Mouse (Mus musculus) lung, postnatal 0 days (tissue): ENCODE data around the gene Tctn3. TPM values are rescaled to one million over a fixed set of nuclear protein-coding genes. Genes with fewer than 3 reads are reported as not detected.
A peak's percentile ranks its signal among the peaks of the same experiment; 100 is the strongest.
"Not testable (repeated sequence)": the region's sequence is repeated elsewhere in the genome, so short reads cannot be mapped to it uniquely, and the experiment has no call there.

Experiments used
- ATAC-seq: fragments of 200-750 bp; cut with Nextera tagmentation; 2 replicates; pipeline ENCODE4 v1.8.0; 2017; ENCODE audit warnings: moderate library complexity
- DNase-seq: peaks from one replicate; pipeline ENCODE4 v3.0.0-alpha.2; 2016; ENCODE audit warnings: low spot score
- H3K27ac ChIP-seq: fragments of 300-500 bp; sonication (generic); 2 replicates; pipeline ENCODE4 v1.5.1; 2014; ENCODE audit warnings: antibody characterized with exemption, mild to moderate bottlenecking, low read length, mixed read lengths
- H3K27me3 ChIP-seq: fragments of 300-500 bp; sonication (generic); replicated peaks from 2 replicates; pipeline ENCODE4 v1.6.1; 2014; ENCODE audit warnings: low read length, mixed read lengths; ENCODE audit not compliant: insufficient read depth
- H3K36me3 ChIP-seq: fragments of 300-500 bp; sonication (generic); 2 replicates; pipeline ENCODE4 v1.6.1; 2014; ENCODE audit warnings: low read length, mixed read lengths; ENCODE audit not compliant: insufficient read depth
- H3K4me1 ChIP-seq: fragments of 300-500 bp; sonication (generic); 2 replicates; pipeline ENCODE4 v1.6.1; 2014; ENCODE audit warnings: antibody characterized with exemption, low read depth, low read length, mixed read lengths; ENCODE audit not compliant: insufficient read depth
- H3K4me2 ChIP-seq: fragments of 300-500 bp; sonication (generic); replicated peaks from 2 replicates; pipeline ENCODE4 v1.6.1; 2014; ENCODE audit warnings: low read depth, mild to moderate bottlenecking, low read length, moderate library complexity, mixed read lengths
- H3K4me3 ChIP-seq: fragments of 300-500 bp; sonication (generic); 2 replicates; pipeline ENCODE4 v1.5.1; 2014; ENCODE audit warnings: low read depth, low read length
- H3K9ac ChIP-seq: fragments of 300-500 bp; sonication (generic); replicated peaks from 2 replicates; pipeline ENCODE4 v1.6.1; 2014; ENCODE audit warnings: low read depth, mild to moderate bottlenecking
- H3K9me3 ChIP-seq: fragments of 300-500 bp; sonication (generic); 2 replicates; pipeline ENCODE4 v1.6.1; 2016; ENCODE audit warnings: low read length, mixed read lengths
- CTCF ChIP-seq: IDR thresholded peaks from 2 replicates; pipeline ENCODE4 v1.5.1; 2016; ENCODE audit warnings: antibody characterized with exemption, mild to moderate bottlenecking
- EP300 ChIP-seq: IDR thresholded peaks from 2 replicates; pipeline ENCODE4 v1.6.1; 2016; ENCODE audit warnings: antibody characterized with exemption, mild to moderate bottlenecking, control low read depth
- WGBS: fragments of 180-500 bp; shearing (Covaris S2); extraction: QIAGEN DNeasy Blood & Tissue Kit; methylation state at CpG from one replicate; pipeline ENCODE4 v1.1.7; 2014; 5-methylcytosine and 5-hydroxymethylcytosine counted together
- polyA plus RNA-seq: library from polyadenylated mRNA; unstranded; fragments of >200 nt; fragmentation: Nextera tagmentation; extraction: Ambion mirVana; gene quantifications from 2 replicates; pipeline ENCODE4 v1.2.1, GENCODE M21; 2015

Tctn3 gene
- polyA plus RNA-seq, 1 experiment from 2014 or later, result 7.8 TPM

GRCm38 (mm10) chr19:40580902-40581301, 31.1 kb downstream of the Tctn3 start:
- WGBS, result 64% methylated on average over 2 of the region's 2 CpGs
- Histone ChIP-seq H3K27ac (no peak overlapping the region), H3K36me3 (no peaks in the 10 kb centered on the region), H3K9ac (no peak overlapping the region), H3K9me3 (no peaks in the 10 kb centered on the region), H3K4me1 (no peaks in the 10 kb centered on the region), H3K27me3 (no peaks in the 10 kb centered on the region), H3K4me3 (no peak overlapping the region), H3K4me2 (no peak overlapping the region)
- no peak for DNase-seq
- ATAC-seq, result no peak
- TF ChIP-seq CTCF (no peak), EP300 (no peak)

DNA sequence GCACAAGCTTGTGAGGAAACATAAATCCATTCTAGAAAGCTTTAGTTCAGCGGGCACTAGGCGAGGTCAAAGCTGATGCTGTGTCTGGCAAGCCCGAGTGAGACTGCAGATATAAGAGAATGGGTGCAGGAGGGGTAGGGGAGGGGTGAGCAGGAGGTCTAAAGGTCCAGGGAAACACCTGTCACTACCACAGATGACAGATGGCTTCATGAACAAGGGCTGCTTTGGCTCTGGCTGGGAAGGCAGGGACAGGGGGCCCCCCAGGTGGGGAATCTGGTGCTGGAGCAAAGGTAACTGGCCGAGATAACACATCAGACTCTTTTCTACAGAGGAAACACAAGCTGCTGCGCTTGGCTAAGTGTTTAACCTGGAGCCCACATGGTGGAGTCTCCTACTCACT, 36.6 kb downstream of the Tctn3 start:
- Histone ChIP-seq H3K9me3 (no peaks in the 10 kb centered on the region), H3K9ac (no peak overlapping the region), H3K4me3 (no peak overlapping the region), H3K4me1 (no peaks in the 10 kb centered on the region), H3K27me3 (no peaks in the 10 kb centered on the region), H3K36me3 (no peaks in the 10 kb centered on the region), H3K4me2 (no peak overlapping the region), H3K27ac (no peak overlapping the region)
- no peak for TF ChIP-seq CTCF
- TF ChIP-seq EP300, result no peak
- 69% methylated on average over 5 of the region's 5 CpGs for WGBS
- ATAC-seq (no peak), DNase-seq (no peak)

- H3K27me3 ChIP-seq, result no peaks in the 10 kb centered on the region
- H3K4me3 ChIP-seq, result no peak overlapping the region
- no peak for TF ChIP-seq CTCF
- no peak for TF ChIP-seq EP300
- WGBS, result 67% methylated on average over 9 of the region's 9 CpGs
- H3K4me2 ChIP-seq, result no peak overlapping the region
- peaks cover 4% of the 10 kb centered on the region; the same call in 1 of the 2 replicates for H3K36me3 ChIP-seq
- no peak overlapping the region for H3K9ac ChIP-seq
- H3K9me3 ChIP-seq, result no peaks in the 10 kb centered on the region
- no peaks in the 10 kb centered on the region for H3K4me1 ChIP-seq
- no peak overlapping the region for H3K27ac ChIP-seq
- no peak for DNase-seq
- ATAC-seq, result no peak
Measured at GRCm38 (mm10) chr19:40570726-40571125, 41.3 kb downstream of the Tctn3 start.

DNA sequence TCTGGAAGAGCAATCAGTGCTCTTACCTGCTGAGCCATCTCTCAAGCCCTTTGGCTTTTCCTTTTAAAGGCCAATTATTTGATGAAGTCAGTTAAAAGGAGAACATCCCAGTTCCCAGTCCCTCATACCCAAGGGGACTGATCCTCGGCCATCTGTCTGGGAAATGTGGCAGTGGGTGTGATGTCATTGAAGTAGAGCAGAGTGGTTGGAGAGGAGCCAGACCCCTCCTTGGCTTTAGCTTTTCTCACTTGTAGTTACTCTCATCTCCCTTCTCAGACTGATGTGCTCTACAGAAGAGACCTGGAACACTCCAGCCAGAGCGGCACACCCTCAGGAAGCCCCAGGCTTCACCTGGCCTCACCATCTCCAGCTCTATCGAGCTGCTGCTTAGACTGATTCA, 44.4 kb downstream of the Tctn3 start:
- no peak for DNase-seq
- Histone ChIP-seq H3K27ac (no peak overlapping the region), H3K4me1 (no peaks in the 10 kb centered on the region), H3K4me2 (no peak overlapping the region), H3K36me3 (peaks cover 4% of the 10 kb centered on the region; the same call in 1 of the 2 replicates), H3K4me3 (no peak overlapping the region), H3K27me3 (no peaks in the 10 kb centered on the region), H3K9ac (no peak overlapping the region), H3K9me3 (no peaks in the 10 kb centered on the region)
- 84% methylated on average over 3 of the region's 3 CpGs for WGBS
- ATAC-seq, result no peak
- TF ChIP-seq CTCF (no peak), EP300 (no peak)

DNA sequence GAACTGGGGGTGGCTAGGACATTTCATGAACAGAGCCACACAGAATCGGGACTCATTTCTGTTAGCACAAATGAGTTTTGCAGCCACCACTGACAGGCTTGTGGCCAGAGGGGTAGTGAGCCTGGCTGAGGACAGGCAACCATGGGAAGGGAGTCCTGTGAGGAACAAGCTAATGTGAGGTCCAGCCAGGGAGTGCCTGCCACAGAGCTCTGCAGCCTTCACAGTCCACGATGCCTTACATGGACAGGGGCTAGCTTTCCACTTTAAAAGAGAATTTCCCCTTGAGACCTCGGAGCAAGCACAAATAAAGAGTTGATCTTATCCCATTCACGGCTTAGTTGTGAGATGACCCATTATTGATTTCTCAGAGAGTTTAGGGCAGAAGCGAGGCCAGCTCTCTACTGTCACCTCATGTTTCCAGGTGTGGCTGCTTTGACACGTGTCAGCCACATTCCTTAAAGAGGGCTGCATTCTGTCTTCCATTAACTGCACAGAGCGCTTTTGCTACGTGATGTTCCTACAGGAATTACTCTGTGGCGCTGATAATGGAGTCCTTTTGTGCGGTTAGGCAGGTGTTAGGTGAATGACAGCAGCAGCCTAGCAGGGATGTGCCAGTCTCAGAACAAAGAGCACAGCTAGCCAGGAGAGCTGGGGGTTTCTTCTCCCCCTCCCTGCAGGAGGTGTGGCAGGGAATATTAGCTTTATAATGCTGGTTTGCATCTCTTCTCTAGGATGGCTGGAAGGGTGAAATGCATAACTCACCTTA, 48.0 kb downstream of the Tctn3 start:
- DNase-seq, result no peak
- Histone ChIP-seq H3K27me3 (no peaks in the 10 kb centered on the region), H3K4me3 (no peak overlapping the region), H3K9me3 (no peaks in the 10 kb centered on the region), H3K4me2 (no peak overlapping the region), H3K4me1 (no peaks in the 10 kb centered on the region), H3K27ac (no peak overlapping the region), H3K36me3 (peaks cover 4% of the 10 kb centered on the region; the same call in 1 of the 2 replicates), H3K9ac (no peak overlapping the region)
- ATAC-seq, result no peak
- TF ChIP-seq CTCF (no peak), EP300 (no peak)
- 82% methylated on average over 10 of the region's 10 CpGs for WGBS

DNA sequence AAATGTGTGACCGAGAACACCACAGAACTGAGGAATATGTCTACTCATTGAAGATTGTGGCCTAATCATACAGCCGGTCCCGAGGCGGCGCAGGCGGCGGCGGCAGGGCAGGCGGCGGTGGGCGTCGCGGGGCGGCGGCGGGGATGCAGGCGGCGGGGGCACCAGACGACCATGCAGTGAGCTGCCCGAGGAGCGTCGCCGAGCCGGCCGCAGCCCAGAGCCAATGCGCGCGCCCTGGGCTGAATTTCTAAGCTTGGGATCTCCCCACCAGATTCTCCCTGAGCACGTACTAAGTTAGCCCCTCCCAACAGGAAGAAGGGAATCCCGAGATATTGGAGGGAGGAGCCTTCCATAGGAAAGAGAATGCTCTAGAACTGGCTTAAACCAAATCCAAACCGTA, 50.5 kb downstream of the Tctn3 start:
- WGBS, result 78% methylated on average over 12 of the region's 31 CpGs
- not testable (repeated sequence) for H3K27ac ChIP-seq, H3K4me2 ChIP-seq, H3K36me3 ChIP-seq, H3K9ac ChIP-seq, H3K4me1 ChIP-seq, H3K27me3 ChIP-seq, DNase-seq, H3K4me3 ChIP-seq, H3K9me3 ChIP-seq
- ATAC-seq, result peak; percentile 47; the same call in 1 of the 2 replicates

DNA sequence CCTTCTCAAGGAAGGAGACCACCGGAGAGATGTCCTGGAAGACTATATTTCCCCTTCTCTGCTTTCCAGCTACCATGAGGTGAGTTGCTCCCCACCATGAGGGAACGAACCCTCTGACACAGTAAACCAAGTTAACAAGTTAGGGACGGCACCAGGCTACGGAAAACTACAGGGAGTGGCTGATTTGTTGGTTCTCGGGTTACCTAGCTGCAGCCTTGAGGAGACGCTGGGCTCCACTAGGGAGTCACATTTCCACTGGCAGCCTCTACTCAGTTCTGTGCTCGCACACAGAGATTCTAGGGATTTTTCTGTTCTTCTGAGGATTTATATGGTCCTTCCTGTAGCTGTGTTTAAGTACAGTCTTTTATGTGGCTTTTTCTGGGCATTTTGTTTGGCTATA, 56.0 kb downstream of the Tctn3 start:
- Histone ChIP-seq H3K4me2 (no peak overlapping the region), H3K4me3 (no peak overlapping the region), H3K36me3 (no peaks in the 10 kb centered on the region), H3K9me3 (no peaks in the 10 kb centered on the region), H3K9ac (no peak overlapping the region), H3K27ac (no peak overlapping the region), H3K27me3 (no peaks in the 10 kb centered on the region), H3K4me1 (no peaks in the 10 kb centered on the region)
- WGBS, result 94% methylated on average over 7 of the region's 7 CpGs
- ATAC-seq, result no peak
- no peak for DNase-seq
- TF ChIP-seq CTCF, result no peak
- TF ChIP-seq EP300, result no peak
